Mouse (Mus musculus) forebrain, embryonic 16.5 days (tissue): ENCODE results near the gene Calm5. TPM values are rescaled to one million over a fixed set of nuclear protein-coding genes. Genes with fewer than 3 reads are reported as not detected.

ENCODE experiments used
- ATAC-seq: fragments of 200-750 bp; cut with Nextera tagmentation; 2 replicates; pipeline ENCODE4 v1.8.0; 2017; ENCODE audit warnings: mild to moderate bottlenecking, moderate library complexity
- H3K27ac ChIP-seq: fragments of 300-500 bp; sonication (generic); 2 replicates; pipeline ENCODE4 v1.5.1; 2014; ENCODE audit warnings: low read length, control low read depth
- H3K27me3 ChIP-seq: fragments of 300-500 bp; sonication (generic); replicated peaks from 2 replicates; pipeline ENCODE4 v1.6.1; 2014; ENCODE audit warnings: low read length; ENCODE audit not compliant: control insufficient read depth, insufficient read depth
- H3K36me3 ChIP-seq: fragments of 300-500 bp; sonication (generic); 2 replicates; pipeline ENCODE4 v1.6.1; 2014; ENCODE audit not compliant: control insufficient read depth, insufficient read depth
- H3K4me1 ChIP-seq: fragments of 300-500 bp; sonication (generic); replicated peaks from 2 replicates; pipeline ENCODE4 v1.6.1; 2014; ENCODE audit warnings: low read length; ENCODE audit not compliant: control insufficient read depth, insufficient read depth
- H3K4me2 ChIP-seq: fragments of 300-500 bp; sonication (generic); 2 replicates; pipeline ENCODE4 v1.6.1; 2014; ENCODE audit warnings: mild to moderate bottlenecking, low read length, control low read depth
- H3K4me3 ChIP-seq: fragments of 300-500 bp; sonication (generic); replicated peaks from 2 replicates; pipeline ENCODE4 v1.5.1; 2014; ENCODE audit warnings: mild to moderate bottlenecking, low read length, control low read depth
- H3K9ac ChIP-seq: fragments of 300-500 bp; sonication (generic); replicated peaks from 2 replicates; pipeline ENCODE4 v1.6.1; 2014; ENCODE audit warnings: low read depth, low read length, control low read depth
- H3K9me3 ChIP-seq: fragments of 300-500 bp; sonication (generic); 2 replicates; pipeline ENCODE4 v1.6.1; 2016; ENCODE audit warnings: low read length; ENCODE audit not compliant: control insufficient read depth
- WGBS: fragments of 180-500 bp; shearing (Covaris S2); extraction: QIAGEN DNeasy Blood & Tissue Kit; methylation state at CpG from one replicate; pipeline ENCODE4 v1.1.7; 2014; 5-methylcytosine and 5-hydroxymethylcytosine counted together
- polyA plus RNA-seq: library from polyadenylated mRNA; unstranded; fragments of >200 nt; fragmentation: Nextera tagmentation; extraction: Ambion mirVana; gene quantifications from 2 replicates; pipeline ENCODE4 v1.2.1, GENCODE M21; 2015

Gene Calm5
- polyA plus RNA-seq, 1 experiment from 2014 or later: not detected

DNA sequence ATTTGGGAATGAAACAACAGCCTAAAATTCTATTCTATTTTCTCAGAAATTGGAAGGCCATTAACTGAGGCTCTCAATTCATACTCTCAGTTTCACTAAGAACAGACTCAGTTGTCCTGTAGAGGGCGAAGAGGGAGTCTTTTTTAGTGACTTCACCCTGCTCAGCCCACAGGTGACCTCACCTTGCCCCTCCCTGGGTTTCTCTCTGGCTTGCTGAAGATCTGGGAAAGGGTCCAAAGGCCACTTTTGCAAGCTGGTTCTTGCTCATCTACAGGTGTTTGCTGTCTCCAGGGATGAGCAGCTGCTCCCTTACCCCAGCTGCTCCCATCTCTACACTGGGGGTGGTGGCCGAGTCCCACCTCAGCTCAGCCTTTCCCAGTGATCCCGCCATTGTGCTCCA, 8.4 kb downstream of the Calm5 start:
- ATAC-seq: no peak
- 87% methylated on average over 3 of the region's 3 CpGs for WGBS

DNA sequence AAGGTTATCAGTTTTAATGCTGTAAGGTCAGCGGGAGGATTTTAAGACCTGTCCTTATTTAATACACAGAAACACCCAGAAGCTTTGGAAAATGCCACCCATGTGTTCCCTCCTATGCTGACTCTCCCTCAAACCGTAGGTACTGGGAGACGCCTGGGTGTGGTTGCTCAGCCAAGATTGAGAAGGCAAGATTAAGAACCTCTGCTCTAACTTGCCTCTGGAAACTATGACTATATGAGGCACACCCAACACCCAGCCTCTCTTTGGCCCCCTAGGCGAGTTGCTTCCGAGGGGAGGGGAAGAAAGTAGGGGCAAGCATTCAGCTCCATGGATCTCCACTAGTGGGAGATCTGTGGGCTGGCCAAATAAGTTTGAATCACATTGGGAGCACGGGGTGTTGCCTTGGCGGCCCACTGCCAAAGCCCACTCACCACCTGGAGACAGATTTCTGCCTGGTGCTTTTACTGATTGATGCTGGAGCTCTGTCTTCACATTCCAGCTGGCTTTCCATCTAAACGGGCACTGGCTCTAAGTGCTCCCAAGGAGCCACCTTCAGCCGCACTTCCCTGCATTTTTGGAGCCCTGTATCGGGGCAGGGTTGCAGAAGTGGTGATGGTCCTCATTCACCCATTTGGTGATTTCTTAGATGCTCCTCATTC, 9.1 kb downstream of the Calm5 start:
- no peak overlapping the region for H3K27ac ChIP-seq
- no peak overlapping the region for H3K4me2 ChIP-seq
- no peaks in the 10 kb centered on the region for H3K9me3 ChIP-seq
- H3K4me3 ChIP-seq: no peak overlapping the region
- ATAC-seq: no peak
- H3K9ac ChIP-seq: no peak overlapping the region
- no peaks in the 10 kb centered on the region for H3K27me3 ChIP-seq
- no peaks in the 10 kb centered on the region for H3K36me3 ChIP-seq
- no peaks in the 10 kb centered on the region for H3K4me1 ChIP-seq
- 95% methylated on average over 10 of the region's 10 CpGs for WGBS

More for the DNA sequence above, 8.4 kb downstream of the Calm5 start:
- Histone ChIP-seq H3K9ac (no peak overlapping the region), H3K4me3 (no peak overlapping the region), H3K4me2 (no peak overlapping the region), H3K4me1 (no peaks in the 10 kb centered on the region), H3K27ac (no peak overlapping the region), H3K27me3 (no peaks in the 10 kb centered on the region), H3K9me3 (no peaks in the 10 kb centered on the region), H3K36me3 (no peaks in the 10 kb centered on the region)

DNA sequence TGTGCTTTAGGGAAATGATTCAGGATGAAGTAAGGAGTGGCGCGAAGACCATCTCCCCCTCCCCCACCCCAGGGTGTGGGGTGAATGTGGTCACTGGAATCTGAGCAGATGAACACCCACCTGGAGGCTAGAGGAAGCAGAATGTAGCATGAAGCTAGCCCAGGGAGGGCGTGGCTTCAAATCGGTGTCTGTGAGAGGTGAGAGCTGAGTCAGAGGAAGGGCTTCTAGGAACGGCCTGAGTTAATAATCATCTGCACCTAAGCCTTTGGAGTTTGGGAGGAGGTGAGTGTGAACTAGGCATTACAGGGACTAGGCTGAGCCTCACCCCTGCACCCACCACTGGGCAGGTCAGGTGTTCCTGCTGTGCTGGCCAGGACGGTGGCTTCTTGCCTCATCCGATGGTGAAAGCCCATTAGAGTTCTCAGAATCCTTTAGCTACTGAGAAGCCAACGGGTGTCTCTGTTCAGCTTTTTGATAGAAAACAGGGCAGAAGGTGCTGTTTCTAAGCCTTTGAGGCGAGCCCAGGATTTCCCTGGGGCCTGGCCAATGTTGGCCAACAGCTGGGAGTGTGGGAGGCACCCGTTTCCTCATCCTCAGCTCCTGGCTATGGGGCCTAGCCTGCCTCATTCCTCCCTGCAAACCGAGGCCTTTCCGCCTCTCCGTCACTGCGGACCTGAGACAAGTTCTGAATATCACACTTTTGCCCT, 11.8 kb downstream of the Calm5 start:
- H3K36me3 ChIP-seq: no peaks in the 10 kb centered on the region
- no peaks in the 10 kb centered on the region for H3K27me3 ChIP-seq
- no peaks in the 10 kb centered on the region for H3K9me3 ChIP-seq
- H3K4me3 ChIP-seq: no peak overlapping the region
- H3K4me2 ChIP-seq: no peak overlapping the region
- no peak overlapping the region for H3K9ac ChIP-seq
- H3K4me1 ChIP-seq: no peaks in the 10 kb centered on the region
- 86% methylated on average over 14 of the region's 14 CpGs for WGBS
- no peak for ATAC-seq
- no peak overlapping the region for H3K27ac ChIP-seq

DNA sequence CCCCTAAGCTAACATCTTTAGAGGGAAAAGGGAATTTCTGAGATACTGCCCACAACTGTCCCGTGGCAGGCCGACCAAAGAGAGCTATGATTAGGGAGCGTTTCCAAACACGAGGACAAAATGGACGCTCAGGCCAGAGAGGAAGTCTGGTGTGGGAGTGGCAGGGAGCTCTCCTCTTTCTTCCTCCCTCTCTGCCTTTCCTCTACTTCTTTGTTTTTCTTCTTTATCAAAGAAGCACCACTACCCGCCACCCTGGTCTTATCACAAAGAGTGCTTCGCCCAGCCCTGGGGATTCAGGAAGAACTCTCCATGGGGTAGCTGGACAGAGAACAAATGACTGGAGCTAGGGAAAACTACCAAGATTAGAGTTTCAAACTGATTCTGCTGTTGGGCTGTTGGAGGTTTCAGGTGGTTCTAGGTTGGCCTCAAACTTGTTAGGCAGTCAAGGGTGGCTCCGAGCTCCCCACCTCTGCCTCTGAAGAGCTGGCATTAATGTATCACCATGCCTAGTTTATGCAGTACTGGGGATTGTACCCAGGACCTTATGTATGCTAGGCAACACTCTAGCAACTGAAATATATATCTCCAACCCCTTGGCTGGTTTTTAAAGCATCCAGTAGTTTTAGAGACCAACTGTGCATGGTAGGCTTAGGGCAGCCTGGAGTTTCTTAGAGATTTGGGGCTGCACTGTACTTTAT, 12.5 kb downstream of the Calm5 start:
- Histone ChIP-seq H3K4me2 (no peak overlapping the region), H3K36me3 (no peaks in the 10 kb centered on the region), H3K27ac (no peak overlapping the region), H3K27me3 (no peaks in the 10 kb centered on the region), H3K9me3 (no peaks in the 10 kb centered on the region), H3K4me3 (no peak overlapping the region), H3K9ac (no peak overlapping the region), H3K4me1 (no peaks in the 10 kb centered on the region)
- no peak for ATAC-seq
- WGBS: 81% methylated on average over 8 of the region's 8 CpGs

DNA sequence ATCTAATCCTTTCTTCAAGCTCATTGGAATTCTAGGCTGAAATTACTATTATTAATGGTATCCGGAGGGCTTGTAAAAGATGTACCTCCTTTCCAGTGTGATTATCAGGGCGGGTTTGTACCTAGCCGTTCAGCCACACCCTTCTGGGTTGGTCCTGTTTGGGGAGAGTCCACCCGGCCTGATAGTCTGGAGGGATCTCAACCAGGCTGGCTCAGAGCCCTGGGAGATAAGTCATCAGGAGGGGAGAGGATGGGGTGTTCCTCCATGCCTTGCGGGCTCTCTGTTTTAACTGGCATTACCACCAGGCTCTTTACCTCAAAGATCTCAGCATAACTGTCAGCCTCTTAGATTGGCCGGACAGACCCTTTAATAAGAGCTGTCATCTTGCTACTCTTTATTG, 13.2 kb downstream of the Calm5 start:
- H3K9ac ChIP-seq: no peak overlapping the region
- H3K27ac ChIP-seq: no peak overlapping the region
- H3K4me2 ChIP-seq: no peak overlapping the region
- no peaks in the 10 kb centered on the region for H3K9me3 ChIP-seq
- 83% methylated on average over 6 of the region's 6 CpGs for WGBS
- no peak overlapping the region for H3K4me3 ChIP-seq
- no peaks in the 10 kb centered on the region for H3K36me3 ChIP-seq
- H3K27me3 ChIP-seq: no peaks in the 10 kb centered on the region
- ATAC-seq: no peak
- H3K4me1 ChIP-seq: no peaks in the 10 kb centered on the region

DNA sequence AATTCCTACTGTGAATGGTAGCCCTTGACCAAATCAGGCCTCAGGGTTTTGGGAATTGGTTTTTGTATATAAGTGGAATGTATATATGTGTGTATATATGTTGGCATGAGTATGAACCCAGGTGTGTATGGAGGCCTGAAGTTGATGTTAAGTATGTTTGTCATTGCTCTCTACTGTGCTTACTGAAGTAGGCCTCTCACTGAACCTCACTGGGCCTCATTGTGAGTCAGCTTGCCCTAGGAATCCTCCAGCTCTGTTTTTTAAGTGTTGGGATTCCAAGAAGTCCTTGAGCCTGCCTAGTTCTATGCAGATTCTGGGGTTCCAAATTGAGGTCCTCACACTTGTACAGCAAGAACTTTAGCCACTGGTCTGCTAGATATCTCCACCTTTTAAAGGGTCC, 15.9 kb downstream of the Calm5 start:
- Histone ChIP-seq H3K27ac (no peak overlapping the region), H3K4me3 (no peak overlapping the region), H3K9ac (no peak overlapping the region), H3K27me3 (no peaks in the 10 kb centered on the region), H3K4me1 (no peaks in the 10 kb centered on the region), H3K36me3 (no peaks in the 10 kb centered on the region), H3K9me3 (no peaks in the 10 kb centered on the region), H3K4me2 (no peak overlapping the region)
- no peak for ATAC-seq

DNA sequence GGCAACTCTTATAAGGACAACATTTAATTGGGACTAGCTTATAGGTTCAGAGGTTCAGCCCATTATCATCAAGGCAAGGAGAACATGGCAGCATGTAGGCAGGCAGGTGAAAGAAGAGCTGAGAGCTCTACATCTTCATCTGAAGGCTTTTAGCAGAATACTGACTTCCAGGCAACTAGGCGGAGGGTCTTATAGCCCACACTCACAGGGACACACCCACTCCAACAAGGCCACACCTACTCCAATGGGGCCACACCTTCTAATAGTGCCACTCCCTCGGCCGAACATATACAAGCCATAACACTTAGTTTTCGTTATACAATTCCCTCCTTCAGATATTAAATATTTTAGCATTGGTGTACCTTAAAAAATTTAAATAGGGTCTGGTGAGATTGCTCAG, 18.9 kb downstream of the Calm5 start:
- H3K4me3 ChIP-seq: no peak overlapping the region
- H3K4me1 ChIP-seq: no peaks in the 10 kb centered on the region
- H3K4me2 ChIP-seq: no peak overlapping the region
- H3K9ac ChIP-seq: no peak overlapping the region
- no peaks in the 10 kb centered on the region for H3K36me3 ChIP-seq
- WGBS: 91% methylated on average over 4 of the region's 4 CpGs
- ATAC-seq: no peak
- no peak overlapping the region for H3K27ac ChIP-seq
- no peaks in the 10 kb centered on the region for H3K9me3 ChIP-seq
- no peaks in the 10 kb centered on the region for H3K27me3 ChIP-seq

DNA sequence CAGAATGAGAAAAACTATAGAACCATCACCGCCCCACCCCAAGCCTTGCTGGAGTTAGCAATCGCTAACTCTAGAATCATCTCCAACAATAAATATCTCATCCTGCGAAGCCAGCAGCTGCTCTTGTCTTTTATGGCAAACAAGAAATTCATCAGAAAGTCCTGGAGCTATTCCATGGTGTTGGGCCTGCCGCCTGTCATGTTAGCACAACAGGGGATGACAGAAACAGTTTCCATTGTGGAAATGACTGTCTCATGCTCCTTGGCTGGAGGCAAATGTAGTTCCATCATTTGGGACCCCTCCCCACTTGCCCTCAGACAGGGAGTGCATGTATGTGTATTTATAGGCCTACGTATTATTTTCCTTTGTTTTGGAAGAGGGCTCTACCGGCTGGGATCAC, 22.5 kb downstream of the Calm5 start:
- H3K9me3 ChIP-seq: no peaks in the 10 kb centered on the region
- H3K4me3 ChIP-seq: no peak overlapping the region
- ATAC-seq: no peak
- WGBS: 79% methylated on average over 6 of the region's 6 CpGs
- H3K36me3 ChIP-seq: no peaks in the 10 kb centered on the region
- no peak overlapping the region for H3K27ac ChIP-seq
- no peak overlapping the region for H3K9ac ChIP-seq
- no peak overlapping the region for H3K4me2 ChIP-seq
- no peaks in the 10 kb centered on the region for H3K4me1 ChIP-seq
- no peaks in the 10 kb centered on the region for H3K27me3 ChIP-seq

DNA sequence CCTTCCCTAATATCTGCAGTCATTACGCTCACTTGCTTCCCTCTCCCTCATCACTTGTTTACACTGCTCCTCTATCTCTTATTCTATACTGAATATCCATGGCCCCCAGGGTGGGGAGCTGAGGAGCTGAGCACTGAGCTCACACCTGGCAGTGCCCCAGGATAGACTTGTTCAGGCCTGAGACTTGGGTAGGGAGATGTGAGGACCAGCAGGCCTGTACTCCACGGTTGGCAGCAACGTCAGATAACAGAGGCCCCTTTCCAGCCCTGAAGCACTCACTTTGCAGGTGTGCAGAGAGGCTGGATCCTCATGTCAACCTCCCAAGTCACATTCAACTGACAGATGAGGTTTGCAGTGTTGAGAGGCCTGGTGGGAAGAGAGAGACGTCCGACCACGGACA, 23.2 kb downstream of the Calm5 start:
- Histone ChIP-seq H3K4me1 (no peaks in the 10 kb centered on the region), H3K9me3 (no peaks in the 10 kb centered on the region), H3K4me2 (no peak overlapping the region), H3K36me3 (0 out of 2 replicates have a peak, but pooled peaks cover 2% of the 10 kb centered on the region), H3K4me3 (no peak overlapping the region), H3K27ac (no peak overlapping the region), H3K9ac (no peak overlapping the region), H3K27me3 (no peaks in the 10 kb centered on the region)
- 87% methylated on average over 6 of the region's 6 CpGs for WGBS
- ATAC-seq: no peak
